Mouse (Mus musculus): Measurements from ENCODE around the gene Actg1. TPM values are rescaled to one million over a fixed set of nuclear protein-coding genes. Genes with fewer than 3 reads are reported as not detected.

Gene Actg1
- polyA plus RNA-seq, 1 experiment from 2014 or later: 3,148 TPM

- peaks cover 72% of the 10 kb centered on the region for H3K36me3 ChIP-seq
- peaks cover 21% of the 10 kb centered on the region for H3K4me1 ChIP-seq
- peak overlapping the region; percentile 89 for H3K4me2 ChIP-seq (replicated peaks)
- ATAC-seq (ENCODE audit: insufficient number of reproducible peaks, insufficient read depth, low FRiP score, low TSS enrichment): no peak
- WGBS: 75% methylated on average over 10 of the region's 10 CpGs
- H3K9me3 ChIP-seq: no peaks in the 10 kb centered on the region
- peak overlapping the region; percentile 66 for H3K4me3 ChIP-seq
- H3K27me3 ChIP-seq: no peaks in the 10 kb centered on the region
- no peak overlapping the region for H3K27ac ChIP-seq
- peak overlapping the region; percentile 70; the same call in 1 of the 2 replicates for H3K9ac ChIP-seq
These were observed 29.0 kb upstream of the Actg1 start for GRCm38 (mm10) chr11:120377337-120377736.

GRCm38 (mm10) chr11:120376302-120377160 is 28.2 kb upstream of the Actg1 start:
- H3K9ac ChIP-seq: no peak overlapping the region; the same call in 1 of the 2 replicates
- H3K4me3 ChIP-seq: 0 out of 2 replicates have a peak overlapping the region, but pooled peaks have one; percentile 66
- no peak for ATAC-seq (ENCODE audit: insufficient number of reproducible peaks, insufficient read depth, low FRiP score, low TSS enrichment)
- H3K36me3 ChIP-seq: peaks cover 70% of the 10 kb centered on the region
- no peaks in the 10 kb centered on the region for H3K9me3 ChIP-seq
- WGBS: 85% methylated on average over 17 of the region's 17 CpGs
- H3K27ac ChIP-seq: no peak overlapping the region
- peaks cover 21% of the 10 kb centered on the region for H3K4me1 ChIP-seq
- no peak overlapping the region for H3K4me2 ChIP-seq (replicated peaks)
- H3K27me3 ChIP-seq: no peaks in the 10 kb centered on the region

- Histone ChIP-seq H3K9ac (no peak overlapping the region), H3K4me2 (replicated peaks) (no peak overlapping the region), H3K27ac (no peak overlapping the region), H3K27me3 (no peaks in the 10 kb centered on the region), H3K4me3 (no peak overlapping the region), H3K9me3 (no peaks in the 10 kb centered on the region), H3K36me3 (peaks cover 69% of the 10 kb centered on the region), H3K4me1 (peaks cover 21% of the 10 kb centered on the region)
- no peak for ATAC-seq (ENCODE audit: insufficient number of reproducible peaks, insufficient read depth, low FRiP score, low TSS enrichment)
- WGBS: 93% methylated on average over 10 of the region's 10 CpGs
These were observed 27.0 kb upstream of the Actg1 start for GRCm38 (mm10) chr11:120375324-120375723.

GRCm38 (mm10) chr11:120373820-120374586 is 25.7 kb upstream of the Actg1 start:
- no peaks in the 10 kb centered on the region for H3K9me3 ChIP-seq
- peaks cover 75% of the 10 kb centered on the region for H3K36me3 ChIP-seq
- no peak overlapping the region for H3K27ac ChIP-seq
- no peak for ATAC-seq (ENCODE audit: insufficient number of reproducible peaks, insufficient read depth, low FRiP score, low TSS enrichment)
- no peaks in the 10 kb centered on the region for H3K27me3 ChIP-seq
- H3K4me2 ChIP-seq (replicated peaks): no peak overlapping the region
- no peak overlapping the region for H3K9ac ChIP-seq
- WGBS: 88% methylated on average over 23 of the region's 23 CpGs
- H3K4me3 ChIP-seq: no peak overlapping the region
- peaks cover 17% of the 10 kb centered on the region for H3K4me1 ChIP-seq

DNA sequence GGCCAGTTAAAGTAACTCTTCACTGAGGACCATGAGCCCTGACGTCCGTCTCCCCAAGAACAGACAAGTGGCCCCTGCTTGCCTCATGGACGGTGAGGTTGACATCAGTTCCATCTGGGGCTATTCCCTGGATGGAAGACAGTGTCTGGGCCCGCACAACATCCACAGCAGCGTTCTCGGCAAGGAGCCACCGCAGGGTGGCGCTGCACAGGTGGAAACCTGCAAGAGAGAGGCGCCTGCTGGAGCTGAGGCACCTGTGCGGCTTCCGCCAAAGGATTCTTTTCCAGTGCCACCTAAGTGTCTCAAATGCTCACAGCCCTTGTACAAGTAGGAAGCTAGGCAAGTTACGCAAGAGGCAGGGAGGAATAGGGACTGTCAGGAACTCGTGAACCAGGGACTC is 24.7 kb upstream of the Actg1 start:
- Histone ChIP-seq H3K4me3 (no peak overlapping the region), H3K4me1 (peaks cover 15% of the 10 kb centered on the region), H3K9me3 (no peaks in the 10 kb centered on the region), H3K27me3 (no peaks in the 10 kb centered on the region), H3K27ac (no peak overlapping the region), H3K4me2 (replicated peaks) (no peak overlapping the region), H3K36me3 (peaks cover 80% of the 10 kb centered on the region), H3K9ac (no peak overlapping the region)
- WGBS: 60% methylated on average over 13 of the region's 13 CpGs
- no peak for ATAC-seq (ENCODE audit: insufficient number of reproducible peaks, insufficient read depth, low FRiP score, low TSS enrichment)

GRCm38 (mm10) chr11:120369656-120370055 is 21.3 kb upstream of the Actg1 start:
- Histone ChIP-seq H3K27ac (0 out of 2 replicates have a peak overlapping the region, but pooled peaks have one; percentile 3), H3K36me3 (peaks cover 57% of the 10 kb centered on the region), H3K4me1 (peaks cover 11% of the 10 kb centered on the region; the same call in 1 of the 2 replicates), H3K27me3 (no peaks in the 10 kb centered on the region), H3K4me3 (no peak overlapping the region), H3K9ac (no peak overlapping the region), H3K9me3 (no peaks in the 10 kb centered on the region), H3K4me2 (replicated peaks) (no peak overlapping the region)
- peak; percentile 13; the same call in 1 of the 2 replicates for ATAC-seq (ENCODE audit: insufficient number of reproducible peaks, insufficient read depth, low FRiP score, low TSS enrichment)
- 38% methylated on average over 8 of the region's 8 CpGs for WGBS

- ATAC-seq (ENCODE audit: insufficient number of reproducible peaks, insufficient read depth, low FRiP score, low TSS enrichment): no peak
- peaks cover 27% of the 10 kb centered on the region for H3K36me3 ChIP-seq
- peaks cover 19% of the 10 kb centered on the region for H3K4me1 ChIP-seq
- H3K9me3 ChIP-seq: no peaks in the 10 kb centered on the region
- H3K4me2 ChIP-seq (replicated peaks): no peak overlapping the region
- no peak overlapping the region for H3K27ac ChIP-seq
- H3K4me3 ChIP-seq: no peak overlapping the region
- no peaks in the 10 kb centered on the region for H3K27me3 ChIP-seq
- 40% methylated on average over 7 of the region's 7 CpGs for WGBS
- no peak overlapping the region for H3K9ac ChIP-seq
These were observed 18.2 kb upstream of the Actg1 start for GRCm38 (mm10) chr11:120366443-120367027.

GRCm38 (mm10) chr11:120362891-120363290 is 14.5 kb upstream of the Actg1 start:
- no peak for ATAC-seq (ENCODE audit: insufficient number of reproducible peaks, insufficient read depth, low FRiP score, low TSS enrichment)
- Histone ChIP-seq H3K9ac (no peak overlapping the region), H3K4me1 (peaks cover 50% of the 10 kb centered on the region), H3K27me3 (no peaks in the 10 kb centered on the region), H3K4me3 (no peak overlapping the region), H3K27ac (no peak overlapping the region), H3K9me3 (no peaks in the 10 kb centered on the region), H3K36me3 (no peaks in the 10 kb centered on the region), H3K4me2 (replicated peaks) (no peak overlapping the region)
- WGBS: 83% methylated on average over 6 of the region's 6 CpGs

GRCm38 (mm10) chr11:120361295-120361694 is 13.0 kb upstream of the Actg1 start, which contains the start of gene Fscn2:
Fscn2 (plus strand) TSS chr11:120361534.
- peak within 1 kb of the TSS; percentile 30; the same call in 1 of the 2 replicates for H3K9ac ChIP-seq
- H3K27ac ChIP-seq: peak within 1 kb of the TSS; percentile 50; the same call in 1 of the 2 replicates
- no peak within 1 kb of the TSS for H3K4me2 ChIP-seq (replicated peaks)
- H3K27me3 ChIP-seq: no peaks in the 10 kb centered on the region
- H3K9me3 ChIP-seq: no peaks in the 10 kb centered on the region
- no peaks in the 10 kb centered on the region for H3K36me3 ChIP-seq
- no peak for ATAC-seq (ENCODE audit: insufficient number of reproducible peaks, insufficient read depth, low FRiP score, low TSS enrichment)
- peaks cover 57% of the 10 kb centered on the region for H3K4me1 ChIP-seq
- WGBS: 61% methylated on average over 8 of the region's 10 CpGs
- H3K4me3 ChIP-seq: no peak within 1 kb of the TSS

GRCm38 (mm10) chr11:120360755-120361154 is 12.4 kb upstream of the Actg1 start:
- Histone ChIP-seq H3K9ac (0 out of 2 replicates have a peak overlapping the region, but pooled peaks have one; percentile 30), H3K4me1 (peaks cover 53% of the 10 kb centered on the region), H3K4me2 (replicated peaks) (no peak overlapping the region), H3K4me3 (no peak overlapping the region), H3K27ac (peak overlapping the region; percentile 50; the same call in 1 of the 2 replicates), H3K27me3 (no peaks in the 10 kb centered on the region), H3K9me3 (no peaks in the 10 kb centered on the region), H3K36me3 (no peaks in the 10 kb centered on the region)
- WGBS: 63% methylated on average over 5 of the region's 5 CpGs
- no peak for ATAC-seq (ENCODE audit: insufficient number of reproducible peaks, insufficient read depth, low FRiP score, low TSS enrichment)

DNA sequence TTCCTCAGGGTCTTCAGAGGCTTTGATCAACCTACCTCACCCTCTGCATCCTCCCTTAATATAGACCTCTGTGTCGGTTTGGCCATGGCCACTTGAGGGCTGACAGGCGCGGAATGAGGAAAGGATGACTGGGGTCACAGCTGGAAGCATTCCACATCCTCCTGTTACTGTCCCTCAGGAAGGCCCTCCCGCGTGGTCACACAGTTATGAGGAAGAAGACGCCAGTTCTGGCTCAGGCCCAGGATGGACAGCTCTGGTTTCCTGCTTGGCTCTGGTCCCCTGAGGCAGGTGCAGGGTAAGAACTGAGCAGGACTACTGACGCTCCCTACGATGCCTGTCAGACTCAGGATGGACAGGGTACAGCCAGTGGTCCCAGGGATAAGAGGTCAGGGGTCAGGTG is 11.7 kb upstream of the Actg1 start:
- H3K4me3 ChIP-seq: no peak overlapping the region
- WGBS: 45% methylated on average over 8 of the region's 8 CpGs
- H3K36me3 ChIP-seq: no peaks in the 10 kb centered on the region
- no peak overlapping the region for H3K4me2 ChIP-seq (replicated peaks)
- peaks cover 56% of the 10 kb centered on the region for H3K4me1 ChIP-seq
- H3K27me3 ChIP-seq: no peaks in the 10 kb centered on the region
- ATAC-seq (ENCODE audit: insufficient number of reproducible peaks, insufficient read depth, low FRiP score, low TSS enrichment): no peak
- 0 out of 2 replicates have a peak overlapping the region, but pooled peaks have one; percentile 17 for H3K27ac ChIP-seq
- no peak overlapping the region for H3K9ac ChIP-seq
- no peaks in the 10 kb centered on the region for H3K9me3 ChIP-seq

All from embryonic facial prominence, embryonic 12.5 days (tissue).